Mouse (Mus musculus): Measurements from ENCODE around the gene Sash1.
"Not testable (repeated sequence)": the region's sequence is repeated elsewhere in the genome, so short reads cannot be mapped to it uniquely, and the experiment has no call there.

The Sash1 gene

GRCm38 (mm10) chr10:8757429-8757931, 128.4 kb downstream of the Sash1 start:
- DNase-seq (ENCODE audit: low read depth, low spot score), result no peak

DNA sequence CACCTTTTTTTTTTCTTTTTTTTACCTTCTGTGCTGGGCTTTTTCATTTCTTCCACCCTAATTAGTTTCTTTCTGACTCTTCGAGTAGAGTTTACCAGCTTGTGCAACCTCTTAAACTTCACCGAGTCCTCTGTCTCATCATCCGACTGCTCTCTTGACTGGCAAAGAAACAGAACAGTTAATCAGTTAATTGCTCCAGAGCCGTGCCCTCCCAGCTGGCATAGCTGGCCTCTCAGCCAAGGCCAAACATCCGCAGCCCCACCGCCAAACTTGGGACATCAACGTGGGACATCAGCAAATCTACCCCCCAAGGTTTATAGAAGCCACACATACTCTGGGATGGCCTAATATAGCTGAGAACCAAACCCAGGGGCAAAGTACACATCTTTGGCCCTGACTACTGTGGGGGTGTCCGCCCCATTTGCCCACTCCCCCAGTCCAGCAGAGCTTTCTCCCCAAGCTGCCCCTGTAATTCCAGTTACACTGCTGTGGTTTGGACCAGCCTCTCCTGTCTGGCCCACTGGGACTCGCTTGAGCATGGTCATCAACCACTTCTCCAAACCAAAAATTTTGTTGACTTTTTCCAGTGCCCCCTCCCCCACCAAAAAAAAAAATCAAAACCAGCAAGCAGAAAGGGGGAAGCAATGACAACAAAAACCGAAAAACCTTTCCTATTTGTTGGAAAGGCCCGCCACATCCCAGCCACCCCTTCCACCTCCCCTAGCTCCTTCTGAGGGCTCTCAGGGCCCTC, 129.1 kb downstream of the Sash1 start:
- no peak for DNase-seq (ENCODE audit: low read depth, low spot score)

DNA sequence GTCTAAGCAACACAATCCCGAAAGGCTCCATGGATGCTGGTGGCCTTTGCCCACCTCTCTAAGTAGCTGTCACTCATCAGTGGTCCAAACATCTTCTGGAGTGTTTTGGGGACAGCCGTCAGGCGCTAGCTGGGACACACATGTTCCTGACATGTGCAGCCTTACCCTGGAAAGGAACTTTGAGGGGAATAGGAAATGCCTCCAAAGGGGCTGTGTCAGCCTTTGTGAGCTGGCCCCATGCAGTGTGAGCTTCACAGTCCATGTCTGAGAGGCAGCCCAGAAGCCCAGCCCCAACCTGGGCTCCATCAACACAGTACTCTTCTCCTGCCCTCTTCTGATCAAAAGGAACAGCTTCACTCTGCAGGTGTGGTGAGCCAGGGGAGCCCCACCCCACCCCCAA, 132.5 kb downstream of the Sash1 start:
- no peak for DNase-seq (ENCODE audit: low read depth, low spot score)

DNA sequence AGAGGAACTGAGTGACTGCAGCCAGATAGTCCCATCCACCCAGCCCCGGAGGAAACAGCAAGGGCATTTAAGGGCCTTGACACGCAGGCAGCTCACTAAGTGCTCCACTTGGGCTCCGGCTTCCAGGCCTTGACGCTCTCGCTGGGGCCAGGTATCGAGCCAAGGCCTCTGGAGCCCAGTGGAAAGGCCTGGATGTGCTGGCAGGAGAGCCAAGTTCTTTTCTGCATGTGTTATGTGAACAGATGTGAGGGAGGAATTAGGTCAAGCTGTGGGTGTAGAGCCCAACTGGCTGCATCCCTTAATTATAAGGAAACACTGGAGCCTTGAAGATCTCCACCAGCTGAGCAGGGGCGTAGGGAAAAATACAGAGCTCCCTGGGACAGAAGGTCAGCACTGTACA, 133.4 kb downstream of the Sash1 start:
- no peak for DNase-seq (ENCODE audit: low read depth, low spot score)

DNA sequence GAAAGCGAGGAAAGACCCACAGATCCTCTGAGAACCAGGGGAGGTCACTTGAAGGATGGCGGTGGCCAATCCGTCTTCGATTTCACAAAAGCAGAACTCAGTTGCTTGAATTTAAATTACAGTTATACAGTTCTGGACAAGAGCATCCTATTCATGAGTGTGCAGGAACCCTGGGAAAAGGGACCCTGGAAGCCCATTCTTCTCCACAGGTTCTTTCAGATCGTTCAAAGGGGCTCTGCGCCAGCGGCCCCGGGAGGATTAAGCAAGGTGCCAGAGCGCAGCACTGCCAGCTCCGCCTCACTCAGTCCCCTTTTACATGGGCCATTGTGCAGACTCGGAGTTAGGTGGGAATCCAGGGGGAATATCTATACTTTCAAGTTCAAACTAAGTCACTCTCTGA, 136.3 kb downstream of the Sash1 start:
- no peak for DNase-seq (ENCODE audit: low read depth, low spot score)

- DNase-seq (ENCODE audit: low read depth, low spot score), result no peak
Observed at GRCm38 (mm10) chr10:8747450-8748212, 138.2 kb downstream of the Sash1 start.

DNA sequence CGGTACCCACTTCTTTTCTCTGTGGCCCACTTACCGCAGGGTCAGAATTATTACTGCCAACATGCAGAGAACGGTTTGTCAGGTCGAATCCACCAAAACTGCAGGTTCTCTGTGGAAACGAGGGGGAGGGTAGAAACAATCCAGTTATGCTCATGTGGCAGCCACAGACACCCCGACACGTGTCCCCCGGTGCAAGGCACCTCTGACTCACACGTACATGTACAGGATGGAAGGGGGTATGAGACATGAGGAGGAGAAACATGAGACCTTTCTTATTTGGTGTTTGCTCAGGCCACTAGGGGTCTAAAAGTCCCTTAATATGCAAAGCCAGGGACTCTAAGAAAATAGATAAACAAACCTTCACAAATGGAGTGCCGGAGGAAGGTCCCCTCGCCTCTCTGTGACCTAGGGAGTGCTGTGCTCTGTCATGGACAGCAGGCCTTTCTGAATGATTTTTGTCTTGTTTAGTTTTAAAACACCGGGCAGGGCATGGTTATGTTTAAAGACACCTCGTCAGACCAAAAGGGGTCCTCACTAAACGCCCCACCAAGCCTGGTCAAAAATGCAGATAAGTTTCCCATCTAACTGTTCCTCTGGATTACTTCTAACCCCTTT, 139.7 kb downstream of the Sash1 start:
- no peak for DNase-seq (ENCODE audit: low read depth, low spot score)

DNA sequence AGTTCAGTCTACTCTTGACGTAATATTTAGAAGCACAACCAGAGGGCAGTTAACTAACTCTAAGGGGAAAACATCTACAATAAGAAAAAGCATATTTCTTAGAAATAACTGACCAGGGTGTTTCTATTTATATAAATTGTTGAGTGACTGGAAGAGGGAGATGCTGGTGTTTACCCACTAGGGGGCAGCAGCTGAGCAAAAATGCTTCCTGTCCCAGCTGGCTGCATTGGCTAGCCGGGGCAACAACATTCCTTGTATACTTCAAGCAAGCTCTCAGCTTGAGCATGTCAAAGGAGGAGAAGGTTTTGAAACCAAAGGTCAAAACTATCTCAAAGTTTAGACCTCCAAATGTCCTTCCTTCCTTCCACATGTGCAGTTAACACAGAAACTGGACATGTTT, 143.0 kb downstream of the Sash1 start:
- DNase-seq (ENCODE audit: low read depth, low spot score), result no peak

DNA sequence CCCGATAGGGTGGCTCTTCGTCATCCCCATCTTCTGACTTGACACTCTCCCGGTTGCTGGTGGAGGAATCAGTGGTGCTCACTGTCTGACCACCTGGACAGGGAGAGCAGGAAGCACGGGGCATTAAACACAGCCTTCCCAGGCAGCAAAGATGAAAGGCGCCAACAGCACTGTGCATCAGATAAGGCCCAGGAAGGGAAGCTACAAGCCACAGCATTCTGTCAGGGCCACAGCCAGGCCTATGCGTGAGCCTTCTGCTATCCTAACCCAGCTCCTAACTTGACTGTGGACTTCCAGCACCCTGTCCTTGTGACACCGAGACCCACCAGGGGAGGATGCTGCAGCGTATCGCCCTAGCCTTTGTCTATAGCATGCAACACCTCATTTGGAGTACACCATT, 144.4 kb downstream of the Sash1 start:
- DNase-seq (ENCODE audit: low read depth, low spot score), result no peak

DNA sequence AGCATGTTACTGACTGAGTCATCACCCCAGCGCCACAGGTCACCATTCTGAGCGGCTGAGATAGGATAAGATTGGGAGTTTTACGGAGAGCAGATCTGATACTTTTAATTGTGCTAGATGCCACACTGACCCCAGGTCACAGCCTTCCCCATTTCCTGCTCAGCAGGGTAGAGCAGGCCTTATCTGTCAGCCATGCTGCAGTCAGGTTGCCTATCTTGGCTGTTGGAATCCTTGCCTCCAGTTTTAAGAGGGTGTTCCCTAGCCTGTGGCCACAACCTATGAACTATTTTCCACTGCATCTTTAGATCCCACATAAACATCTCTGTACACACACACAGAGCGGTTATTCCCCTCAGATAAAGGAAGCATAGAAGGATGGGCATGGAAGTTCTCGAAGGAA, 145.1 kb downstream of the Sash1 start:
- no peak for DNase-seq (ENCODE audit: low read depth, low spot score)

DNA sequence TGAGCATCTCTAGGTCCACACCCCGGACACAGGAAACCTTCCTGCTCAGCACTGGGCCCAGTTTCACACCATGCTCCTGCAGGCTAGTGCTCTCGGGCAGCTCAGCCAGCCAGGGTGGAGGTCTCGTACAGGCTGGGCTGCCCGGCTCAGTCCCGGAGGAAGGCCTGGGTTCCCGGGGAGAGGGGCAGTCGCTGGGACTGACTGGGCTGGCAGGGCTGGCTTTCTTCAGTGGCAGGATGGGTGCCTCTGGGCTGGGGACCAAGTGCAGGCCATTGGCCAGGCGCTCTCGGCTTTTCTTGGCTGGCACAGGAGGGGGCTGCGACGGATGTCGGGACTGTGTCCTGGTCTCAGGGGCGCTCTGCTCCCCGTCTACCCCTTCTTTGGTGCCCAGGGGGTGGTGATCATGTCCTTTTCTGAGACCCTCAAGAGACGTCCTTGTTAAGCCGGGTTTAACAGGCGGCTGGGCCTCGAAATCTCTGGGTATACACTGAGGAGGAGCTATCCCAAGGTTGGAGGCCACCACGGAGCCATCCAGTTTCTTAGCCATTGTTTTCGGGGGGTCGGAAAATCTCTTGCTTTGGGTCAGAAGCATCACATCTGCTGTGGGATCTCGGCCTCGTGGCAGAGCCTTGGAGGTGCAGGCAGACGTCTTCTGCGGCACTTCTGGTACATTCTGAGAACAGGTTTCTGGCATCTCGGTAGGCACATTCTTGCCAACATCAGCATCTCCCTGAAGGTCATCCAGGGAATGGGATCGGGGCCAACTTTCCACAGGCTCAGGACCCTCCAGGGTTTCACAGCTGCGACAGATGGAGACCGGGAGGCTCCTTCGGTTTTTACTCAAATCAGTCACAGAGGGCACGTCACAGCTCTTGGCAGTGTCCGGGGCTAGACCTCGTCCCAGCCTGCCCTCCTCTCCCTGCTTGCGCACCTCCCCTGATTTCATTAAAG, 156.2 kb downstream of the Sash1 start:
- DNase-seq (ENCODE audit: low read depth, low spot score), result no peak

- no peak for DNase-seq (ENCODE audit: low read depth, low spot score)
Observed at GRCm38 (mm10) chr10:8719345-8719744, 166.5 kb downstream of the Sash1 start.

- DNase-seq (ENCODE audit: low read depth, low spot score), result no peak
Observed at GRCm38 (mm10) chr10:8718831-8719230, 167.0 kb downstream of the Sash1 start.

DNA sequence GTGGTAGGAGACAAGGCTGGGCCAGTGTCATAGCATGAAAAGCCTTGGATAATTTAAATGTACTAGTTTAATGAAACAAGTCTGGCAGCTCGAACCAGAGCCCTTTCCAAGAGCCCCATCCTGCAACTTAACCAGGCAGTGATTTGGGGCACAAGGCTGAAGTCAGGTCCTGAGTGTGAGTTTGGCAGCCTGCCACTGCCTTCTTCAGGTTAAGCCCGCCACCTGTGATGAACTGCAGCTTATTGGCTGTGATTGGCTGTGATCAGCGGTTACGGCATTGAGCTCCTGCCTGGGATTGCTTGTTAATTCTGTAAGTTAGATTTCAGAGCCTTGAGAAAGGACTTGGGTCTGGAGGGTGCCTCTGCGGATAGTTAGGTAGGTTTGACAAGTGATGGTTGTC, 168.7 kb downstream of the Sash1 start:
- no peak for DNase-seq (ENCODE audit: low read depth, low spot score)

DNA sequence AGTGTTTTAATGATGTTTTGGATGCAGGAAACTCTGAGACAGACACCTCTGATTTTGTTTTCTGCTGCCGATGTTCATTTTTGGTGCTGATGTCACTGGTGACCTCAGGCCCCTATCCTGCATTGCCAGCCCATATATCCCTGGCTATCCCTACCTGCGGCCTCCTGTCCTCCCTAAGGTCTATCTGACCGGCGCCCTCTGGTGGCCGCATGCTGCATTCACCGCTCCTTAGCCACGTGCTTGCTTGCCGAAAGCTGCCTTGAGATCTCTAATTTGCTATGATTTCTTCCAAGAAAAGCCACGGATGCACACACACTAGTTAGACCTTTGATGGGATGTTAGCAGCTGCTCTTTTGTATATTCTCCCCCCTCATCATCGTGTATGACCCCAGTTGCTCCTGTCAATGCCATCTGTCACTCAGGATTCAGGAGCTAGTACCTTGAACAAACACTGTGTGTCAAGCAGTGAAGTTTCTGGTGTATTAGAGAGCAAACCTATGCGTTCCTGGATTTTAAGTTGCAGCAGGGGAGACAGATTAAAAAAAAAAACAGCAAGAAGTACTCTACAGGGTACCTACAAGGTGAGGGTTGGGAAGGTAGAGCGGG, 170.1 kb downstream of the Sash1 start:
- DNase-seq (ENCODE audit: low read depth, low spot score), result peak; percentile 10

- DNase-seq (ENCODE audit: low read depth, low spot score), result not testable (repeated sequence)
Observed at GRCm38 (mm10) chr10:8696636-8697035, 189.2 kb downstream of the Sash1 start.

DNA sequence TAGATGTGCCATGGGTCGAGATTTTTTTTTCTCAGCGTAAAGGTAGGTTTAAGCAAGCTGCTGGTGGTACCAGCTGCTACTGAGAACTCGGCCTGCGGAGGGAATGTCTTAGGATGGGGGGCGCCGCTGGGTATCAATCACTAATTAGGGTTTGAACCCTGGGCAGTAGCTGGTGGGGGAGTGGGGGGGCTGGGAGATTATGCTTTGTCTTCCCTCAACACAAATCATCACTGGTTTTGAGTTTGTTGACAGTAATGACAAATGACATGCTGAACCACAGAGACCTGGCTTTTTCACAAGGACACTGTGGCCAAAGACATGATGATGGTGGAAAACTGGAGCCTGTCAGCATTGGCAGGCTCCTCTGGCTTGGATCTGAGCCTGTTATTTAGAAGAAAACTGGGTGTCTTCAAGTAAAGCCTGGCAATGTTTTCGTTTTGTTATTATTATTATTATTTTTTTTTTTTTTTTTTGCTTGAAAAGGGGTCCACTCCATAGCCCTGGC, 191.8 kb downstream of the Sash1 start:
- DNase-seq (ENCODE audit: low read depth, low spot score), result no peak

DNA sequence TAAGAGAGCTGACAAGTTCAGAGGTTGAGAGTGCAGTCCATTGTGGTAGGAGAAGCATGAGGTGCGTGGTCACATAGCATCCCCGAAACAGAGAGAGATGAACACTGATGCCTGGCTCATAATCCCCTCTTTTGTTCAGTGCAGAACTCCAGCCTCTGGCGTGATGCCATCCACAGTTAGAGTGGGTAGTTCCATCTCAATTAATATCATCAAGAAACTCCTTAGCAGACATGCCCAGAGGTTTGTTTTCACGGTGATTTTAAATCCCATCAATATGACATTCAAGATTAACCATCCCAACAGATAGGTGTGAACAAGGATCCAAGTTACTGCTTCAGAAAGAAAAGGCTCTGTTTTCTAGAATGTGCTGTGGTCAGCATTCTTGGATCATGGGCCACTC, 192.3 kb downstream of the Sash1 start:
- DNase-seq (ENCODE audit: low read depth, low spot score), result no peak

GRCm38 (mm10) chr10:8692531-8692930, 193.3 kb downstream of the Sash1 start:
- no peak for DNase-seq (ENCODE audit: low read depth, low spot score)

- no peak for DNase-seq (ENCODE audit: low read depth, low spot score)
Observed at GRCm38 (mm10) chr10:8686219-8686618, 199.7 kb downstream of the Sash1 start.

DNA sequence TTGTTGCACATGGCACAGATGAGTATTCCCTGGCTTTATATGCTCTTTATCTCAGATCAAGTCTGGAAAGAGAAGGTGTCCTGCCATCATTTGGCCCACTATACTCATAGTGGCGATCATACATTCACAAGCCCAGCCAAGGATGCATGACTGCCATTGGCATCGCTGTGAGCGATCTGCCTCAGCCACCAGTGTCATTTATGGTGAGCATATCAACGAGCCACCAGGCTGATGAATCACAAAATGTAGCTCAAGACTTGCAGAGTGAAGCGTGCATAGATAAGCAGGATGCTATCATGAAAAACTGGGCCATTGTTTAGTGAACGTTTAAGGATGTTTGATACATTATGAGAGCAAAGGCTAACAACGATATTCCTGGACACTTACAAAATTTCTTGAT, 200.6 kb downstream of the Sash1 start:
- DNase-seq (ENCODE audit: low read depth, low spot score), result no peak
